Mouse (Mus musculus): ENCODE data around the gene Ptger2.

GRCm38 (mm10) chr14:44994337-44994736 is 6.3 kb downstream of the Ptger2 start:
- TF ChIP-seq CTCF (IDR thresholded peaks at IDR 0.05; ENCODE audit: borderline replicate concordance, insufficient read depth, low read depth, low read length) (no peak), POLR2A (IDR thresholded peaks at IDR 0.05; ENCODE audit: borderline replicate concordance, insufficient read depth, low read length) (no peak)

Measured in cerebellum, adult 2 months (tissue).